Mouse (Mus musculus) kidney, adult 2 months (tissue): ENCODE measurements around the gene Plcb1.

Source experiments
- CTCF ChIP-seq: fragments of 200-500 bp; conservative IDR thresholded peaks from 2 replicates; pipeline ENCODE4 v1.5.1; 2011; ENCODE audit warnings: low read depth, mild to moderate bottlenecking, control low read depth, low read length, moderate library complexity, mixed read lengths; ENCODE audit not compliant: insufficient read depth, insufficient read length
- POLR2A ChIP-seq: fragments of 200-500 bp; IDR thresholded peaks from one replicate; pipeline ENCODE4 v1.6.1; 2011; ENCODE audit warnings: low read depth, low read length, control low read depth

- no peak for TF ChIP-seq CTCF
- no peak for TF ChIP-seq POLR2A
These were observed 328.7 kb downstream of the Plcb1 start for GRCm38 (mm10) chr2:135114501-135115128.
